Mouse (Mus musculus) myocyte (in vitro differentiated cells): ENCODE measurements around the gene Trp63.

Source experiments
- CEBPB ChIP-seq: IDR thresholded peaks from 2 replicates; pipeline ENCODE4 v1.6.1; 2011; ENCODE audit warnings: mild to moderate bottlenecking, moderate library complexity; ENCODE audit not compliant: poor library complexity, insufficient read depth, severe bottlenecking
- MAX ChIP-seq: IDR thresholded peaks from one replicate; pipeline ENCODE4 v1.6.1; 2011; ENCODE audit warnings: low read depth, mild to moderate bottlenecking, control low read depth
- MYOD1 ChIP-seq, 3 experiments: IDR thresholded peaks; one replicate each; pipeline ENCODE4 v1.6.1; 2011; ENCODE audit warnings: control low read depth in 2 of 3, low read depth in 2 of 3, mild to moderate bottlenecking in 2 of 3, moderate library complexity in 1 of 3; ENCODE audit not compliant: insufficient read length in 2 of 3, control insufficient read depth in 1 of 3
- POLR2A ChIP-seq: IDR thresholded peaks from one replicate; pipeline ENCODE4 v1.6.1; 2011; ENCODE audit warnings: low read depth, mild to moderate bottlenecking, control low read depth, moderate library complexity; ENCODE audit not compliant: insufficient read length
- POLR2AphosphoS2 ChIP-seq: IDR thresholded peaks from one replicate; pipeline ENCODE4 v1.6.1; 2011; ENCODE audit warnings: low read depth, control low read depth; ENCODE audit not compliant: insufficient read length
- REST ChIP-seq: IDR thresholded peaks from one replicate; pipeline ENCODE4 v1.6.1; 2011; ENCODE audit warnings: mild to moderate bottlenecking, control low read depth, moderate library complexity; ENCODE audit not compliant: insufficient read depth, insufficient read length
- SRF ChIP-seq: IDR thresholded peaks from one replicate; pipeline ENCODE4 v1.6.1; 2011; ENCODE audit warnings: low read depth; ENCODE audit not compliant: control insufficient read depth, insufficient read length
- TCF12 ChIP-seq: IDR thresholded peaks from one replicate; pipeline ENCODE4 v1.6.1; 2011; ENCODE audit warnings: mild to moderate bottlenecking, control low read depth; ENCODE audit not compliant: poor library complexity, insufficient read depth, severe bottlenecking
- TCF3 ChIP-seq: IDR thresholded peaks from one replicate; pipeline ENCODE4 v1.6.1; 2011; ENCODE audit warnings: low read depth, control low read depth; ENCODE audit not compliant: insufficient read length
- USF1 ChIP-seq: IDR thresholded peaks from one replicate; pipeline ENCODE4 v1.6.1; 2011; ENCODE audit warnings: low read depth, mild to moderate bottlenecking, control low read depth, moderate library complexity

DNA sequence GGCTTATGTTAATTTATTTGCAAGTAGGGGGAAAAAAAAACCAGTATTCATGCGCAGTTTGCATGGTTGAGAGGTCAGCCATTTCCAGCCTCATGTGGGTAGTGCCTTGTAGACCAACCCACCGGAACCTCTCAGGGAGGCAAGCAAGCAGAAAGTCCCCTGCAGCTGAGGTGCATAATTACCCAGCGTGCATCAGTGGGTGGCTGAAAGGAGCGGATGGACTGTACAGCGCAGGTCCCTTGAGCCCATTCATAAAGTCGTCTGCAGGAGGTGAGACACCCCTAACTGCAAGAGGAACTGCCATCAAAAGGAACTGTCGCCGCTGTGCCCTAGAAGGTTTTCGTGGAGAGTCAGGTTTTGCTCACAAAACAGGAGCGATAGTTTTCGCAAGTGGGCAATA is 68.3 kb downstream of the Trp63 start:
- TF ChIP-seq MAX (no peak), SRF (no peak), POLR2A (no peak), MYOD1 (IDR thresholded peaks at IDR 0.05; ENCODE audit: control insufficient read depth in 1 of 3, insufficient read length in 2 of 3, low read depth in 2 of 3) (no peak), TCF3 (no peak), REST (no peak), POLR2AphosphoS2 (no peak), TCF12 (no peak), CEBPB (no peak), USF1 (no peak)
